Mouse (Mus musculus) left cerebral cortex, adult 2 months (tissue): ENCODE measurements at regions not wholly inside any gene's neighbourhood (a gene's known extent, or its start where the extent isn't known, plus 50 kb on each side); places are given as distances from the start of the nearest gene placed in this dataset.

Experiments used
- DNase-seq, 2 experiments: peaks; one replicate each; pipeline ENCODE4 v3.0.0; 2021 to 2022; ENCODE audit warnings: low spot score in 2 of 2, mixed read lengths in 1 of 2; ENCODE audit errors: extremely low spot score in 1 of 2
- H3K27ac ChIP-seq: fragments of 200-600 bp; 2 replicates; pipeline ENCODE4 v1.8.1; 2022
- H3K4me3 ChIP-seq: fragments of 200-600 bp; 2 replicates; pipeline ENCODE4 v1.8.1; 2022
- CTCF ChIP-seq: fragments of 200-600 bp; IDR thresholded peaks from 2 replicates; pipeline ENCODE4 v1.8.1; 2022; ENCODE audit warnings: antibody characterized with exemption, mild to moderate bottlenecking, moderate library complexity
- intact Hi-C: fragments of 180-260 bp; cut with DNase I; formaldehyde crosslinking; loops from one replicate; pipeline ENCODE4 v1.15.1; 2025

GRCm38 (mm10) chr12:97898178-97898577 lies 361.1 kb downstream of the Galc start:
- intact Hi-C loops: no loop called here
- no peak for TF ChIP-seq CTCF
- Histone ChIP-seq H3K27ac (no peak overlapping the region), H3K4me3 (no peak overlapping the region)
- DNase-seq: no peak

GRCm38 (mm10) chr12:97895981-97896380 lies 363.3 kb downstream of the Galc start:
- no peak for DNase-seq
- Histone ChIP-seq H3K27ac (no peak overlapping the region), H3K4me3 (no peak overlapping the region)
- intact Hi-C loops: no loop called here
- TF ChIP-seq CTCF: no peak

- DNase-seq: no peak
- H3K27ac ChIP-seq: no peak overlapping the region
- no peak overlapping the region for H3K4me3 ChIP-seq
- no peak for TF ChIP-seq CTCF
- intact Hi-C loops: no loop called here
Observed at GRCm38 (mm10) chr12:97888801-97889455, 370.3 kb downstream of the Galc start.

- no peak for TF ChIP-seq CTCF
- no peak for DNase-seq
- intact Hi-C loops: no loop called here
- no peak overlapping the region for H3K4me3 ChIP-seq
- H3K27ac ChIP-seq: no peak overlapping the region
Observed at GRCm38 (mm10) chr12:97888291-97888800, 370.9 kb downstream of the Galc start.

GRCm38 (mm10) chr12:97882439-97882838 lies 376.8 kb downstream of the Galc start:
- intact Hi-C loops: no loop called here
- no peak for DNase-seq
- TF ChIP-seq CTCF: no peak
- H3K27ac ChIP-seq: no peak overlapping the region
- no peak overlapping the region for H3K4me3 ChIP-seq

- Histone ChIP-seq H3K4me3 (no peak overlapping the region), H3K27ac (no peak overlapping the region)
- DNase-seq: peak; percentile 78 to 83
- intact Hi-C loops: loop anchor here (2.0 to 5.0 kb wide), 4 partner anchors 105 to 645 kb away; no protein-coding TSS in a partner anchor
- peak; percentile 84 for TF ChIP-seq CTCF
Observed at GRCm38 (mm10) chr12:97872391-97872790, 386.9 kb downstream of the Galc start.

GRCm38 (mm10) chr12:97862921-97863320 lies 396.3 kb downstream of the Galc start:
- no peak for TF ChIP-seq CTCF
- H3K27ac ChIP-seq: no peak overlapping the region
- H3K4me3 ChIP-seq: no peak overlapping the region
- intact Hi-C loops: no loop called here
- DNase-seq: no peak

- DNase-seq: peak; percentile 36 to 44
- intact Hi-C loops: no loop called here
- peak overlapping the region; percentile 58 for H3K27ac ChIP-seq
Observed at GRCm38 (mm10) chr12:97836202-97836908, 422.9 kb downstream of the Galc start.

GRCm38 (mm10) chr12:97793364-97794120 lies 465.7 kb downstream of the Galc start:
- no peak overlapping the region for H3K27ac ChIP-seq
- intact Hi-C loops: no loop called here
- TF ChIP-seq CTCF: no peak
- no peak for DNase-seq
- H3K4me3 ChIP-seq: no peak overlapping the region

More at GRCm38 (mm10) chr12:97836202-97836908, 422.9 kb downstream of the Galc start:
- H3K4me3 ChIP-seq: no peak overlapping the region
- TF ChIP-seq CTCF: no peak

GRCm38 (mm10) chr12:97783476-97783875 lies 475.8 kb downstream of the Galc start:
- H3K27ac ChIP-seq: no peak overlapping the region
- TF ChIP-seq CTCF: no peak
- no peak for DNase-seq
- no peak overlapping the region for H3K4me3 ChIP-seq
- intact Hi-C loops: no loop called here

GRCm38 (mm10) chr12:97759116-97759515 lies 500.1 kb downstream of the Galc start:
- Histone ChIP-seq H3K4me3 (no peak overlapping the region), H3K27ac (peak overlapping the region; percentile 64; the same call in 1 of the 2 replicates)
- TF ChIP-seq CTCF: no peak
- DNase-seq: peak in 1 of 2 experiments; percentile 16
- intact Hi-C loops: no loop called here

GRCm38 (mm10) chr12:97758624-97759023 lies 500.6 kb downstream of the Galc start:
- DNase-seq: no peak
- no peak for TF ChIP-seq CTCF
- intact Hi-C loops: no loop called here
- H3K4me3 ChIP-seq: no peak overlapping the region
- peak overlapping the region; percentile 47; the same call in 1 of the 2 replicates for H3K27ac ChIP-seq
